Comparison of ENCODE assay signal across 13 mouse cellular contexts in genomic region chr1:179485784-179486540, GRCm38 (mm10). TPM values are rescaled to one million over a fixed set of nuclear protein-coding genes. Genes with fewer than 3 reads are reported as not detected.
DNase-seq lines count a peak whose midpoint lies in the region; ATAC-seq and TF ChIP-seq lines count a peak whose summit lies in the region.
"Had no signal": no experiment of that assay in that cellular context is flagged by ENCODE, and none has a peak within 500 bp of the region (broad histone marks: within the 10 kb centered on the region; RNA-seq: fewer than 3 reads in every experiment).

No protein-coding gene starts in this region.

- TF ChIP-seq EP300 in lung, postnatal 0 days (IDR thresholded peaks at IDR 0.05): no peak

- no peak for ATAC-seq in forebrain, postnatal 0 days
- peak; percentile 45; the same call in 1 of the 2 replicates for ATAC-seq in heart, embryonic 15.5 days (replicated peaks; ENCODE audit: insufficient number of reproducible peaks, insufficient read depth, low FRiP score, low read depth)
- peak; percentile 62 for ATAC-seq in lung, postnatal 0 days
- peak; percentile 61 for ATAC-seq in intestine, postnatal 0 days
- ATAC-seq: liver, embryonic 12.5 days had no signal

- H3K9me3 ChIP-seq in forebrain, embryonic 10.5 days: no peaks in the 10 kb centered on the region
- no peaks in the 10 kb centered on the region for H3K9me3 ChIP-seq in forebrain, postnatal 0 days (ENCODE audit: low read length)
- no peaks in the 10 kb centered on the region for H3K9me3 ChIP-seq in heart, embryonic 15.5 days (replicated peaks)
- no peaks in the 10 kb centered on the region for H3K9me3 ChIP-seq in lung, postnatal 0 days (ENCODE audit: low read length)
- no peaks in the 10 kb centered on the region for H3K9me3 ChIP-seq in intestine, postnatal 0 days (ENCODE audit: control insufficient read depth)
- H3K9me3 ChIP-seq: liver, embryonic 12.5 days had no signal

- intact Hi-C loops in heart, postnatal 36 days (cut with DNase I): loop anchor here (10.0 kb wide), 1 partner anchor 771 kb away; no protein-coding TSS in a partner anchor

- no peak for TF ChIP-seq CTCF in forebrain, postnatal 0 days (IDR thresholded peaks at IDR 0.05; ENCODE audit: low read depth)
- TF ChIP-seq CTCF in lung, postnatal 0 days (IDR thresholded peaks at IDR 0.05): no peak
- no peak for TF ChIP-seq CTCF in intestine, postnatal 0 days (IDR thresholded peaks at IDR 0.05; ENCODE audit: low read depth)

- no peak overlapping the region for H3K4me3 ChIP-seq in forebrain, embryonic 10.5 days
- H3K4me3 ChIP-seq in forebrain, postnatal 0 days (ENCODE audit: low read depth, low read length): no peak overlapping the region
- no peak overlapping the region for H3K4me3 ChIP-seq in heart, embryonic 15.5 days
- H3K4me3 ChIP-seq in lung, postnatal 0 days (ENCODE audit: low read depth, low read length): no peak overlapping the region
- H3K4me3 ChIP-seq in intestine, postnatal 0 days (ENCODE audit: low read depth, low read length): no peak overlapping the region
- H3K4me3 ChIP-seq: liver, embryonic 12.5 days; neural tube, embryonic 13.5 days had no signal

- WGBS in forebrain, embryonic 10.5 days: 57% methylated on average over 3 of the region's 3 CpGs
- WGBS in forebrain, postnatal 0 days: 13% methylated on average over 3 of the region's 3 CpGs
- 27% methylated on average over 3 of the region's 3 CpGs for WGBS in heart, embryonic 15.5 days
- 33% methylated on average over 3 of the region's 3 CpGs for WGBS in lung, postnatal 0 days
- 20% methylated on average over 3 of the region's 3 CpGs for WGBS in intestine, postnatal 0 days

- H3K27me3 ChIP-seq in forebrain, embryonic 10.5 days (ENCODE audit: poor library complexity, severe bottlenecking): no peaks in the 10 kb centered on the region
- no peaks in the 10 kb centered on the region for H3K27me3 ChIP-seq in forebrain, postnatal 0 days (ENCODE audit: insufficient read depth, low read length)
- no peaks in the 10 kb centered on the region for H3K27me3 ChIP-seq in heart, embryonic 15.5 days
- no peaks in the 10 kb centered on the region for H3K27me3 ChIP-seq in lung, postnatal 0 days (replicated peaks; ENCODE audit: insufficient read depth, low read length)
- no peaks in the 10 kb centered on the region for H3K27me3 ChIP-seq in intestine, postnatal 0 days (replicated peaks; ENCODE audit: control insufficient read depth, insufficient read depth, low read length)
- H3K27me3 ChIP-seq: liver, embryonic 12.5 days; neural tube, embryonic 13.5 days had no signal

- H3K9ac ChIP-seq in forebrain, postnatal 0 days: no peak overlapping the region
- H3K9ac ChIP-seq in heart, embryonic 15.5 days: no peak overlapping the region
- no peak overlapping the region for H3K9ac ChIP-seq in lung, postnatal 0 days (replicated peaks; ENCODE audit: low read depth)
- H3K9ac ChIP-seq in intestine, postnatal 0 days (ENCODE audit: low read depth, low read length): no peak overlapping the region
- H3K9ac ChIP-seq: hindbrain, embryonic 14.5 days; liver, embryonic 12.5 days; neural tube, embryonic 13.5 days had no signal

- no peak for DNase-seq in forebrain, embryonic 10.5 days (ENCODE audit: extremely low spot score, low spot score)
- DNase-seq in forebrain, postnatal 0 days: no peak
- no peak for DNase-seq in heart, postnatal 36 days
- peak; percentile 16 for DNase-seq in lung, postnatal 0 days (ENCODE audit: low spot score)
- DNase-seq in lung, postnatal 25 days (ENCODE audit: low spot score): no peak
- no peak for DNase-seq in right cerebral cortex, adult 2 months (ENCODE audit: low spot score in 2 of 2)
- DNase-seq: adrenal gland, adult 8-10 months; gastrocnemius, postnatal 10 days had no signal

- H3K36me3 ChIP-seq in forebrain, embryonic 10.5 days (replicated peaks): no peaks in the 10 kb centered on the region
- no peaks in the 10 kb centered on the region for H3K36me3 ChIP-seq in forebrain, postnatal 0 days (ENCODE audit: insufficient read depth)
- no peaks in the 10 kb centered on the region for H3K36me3 ChIP-seq in heart, embryonic 15.5 days
- H3K36me3 ChIP-seq in lung, postnatal 0 days (ENCODE audit: insufficient read depth, low read length): no peaks in the 10 kb centered on the region
- no peaks in the 10 kb centered on the region for H3K36me3 ChIP-seq in intestine, postnatal 0 days (ENCODE audit: control insufficient read depth, insufficient read depth)
- H3K36me3 ChIP-seq: neural tube, embryonic 13.5 days had no signal

- 0 out of 2 replicates have a peak overlapping the region, but pooled peaks have one; percentile 48 for H3K27ac ChIP-seq in forebrain, embryonic 10.5 days
- H3K27ac ChIP-seq in forebrain, postnatal 0 days (ENCODE audit: low read depth, low read length): no peak overlapping the region
- H3K27ac ChIP-seq in heart, embryonic 15.5 days: peak overlapping the region; percentile 48
- H3K27ac ChIP-seq in lung, postnatal 0 days (ENCODE audit: low read length): 0 out of 2 replicates have a peak overlapping the region, but pooled peaks have one; percentile 9
- peak overlapping the region; percentile 21; the same call in 1 of the 2 replicates for H3K27ac ChIP-seq in intestine, postnatal 0 days (ENCODE audit: low read depth, low read length)
- H3K27ac ChIP-seq: hindbrain, embryonic 14.5 days; liver, embryonic 12.5 days; neural tube, embryonic 13.5 days had no signal

- H3K4me2 ChIP-seq in forebrain, postnatal 0 days (ENCODE audit: low read depth): no peak overlapping the region
- H3K4me2 ChIP-seq in heart, embryonic 15.5 days: no peak overlapping the region
- H3K4me2 ChIP-seq in lung, postnatal 0 days (replicated peaks; ENCODE audit: low read depth, low read length): no peak overlapping the region
- no peak overlapping the region for H3K4me2 ChIP-seq in intestine, postnatal 0 days (replicated peaks; ENCODE audit: low read depth)
- H3K4me2 ChIP-seq: hindbrain, embryonic 14.5 days; liver, embryonic 12.5 days; neural tube, embryonic 13.5 days had no signal

- peaks cover 16% of the 10 kb centered on the region for H3K4me1 ChIP-seq in forebrain, embryonic 10.5 days
- H3K4me1 ChIP-seq in forebrain, postnatal 0 days (ENCODE audit: insufficient read depth): no peaks in the 10 kb centered on the region
- peaks cover 21% of the 10 kb centered on the region for H3K4me1 ChIP-seq in heart, embryonic 15.5 days (replicated peaks)
- no peaks in the 10 kb centered on the region for H3K4me1 ChIP-seq in lung, postnatal 0 days (ENCODE audit: insufficient read depth, low read depth, low read length)
- H3K4me1 ChIP-seq in intestine, postnatal 0 days (replicated peaks; ENCODE audit: control insufficient read depth, insufficient read depth, low read length): 0 out of 2 replicates have a peak, but pooled peaks cover 1% of the 10 kb centered on the region
- H3K4me1 ChIP-seq: liver, embryonic 12.5 days had no signal

RNA-seq across cellular contexts. Expression of gene Smyd3, which starts 31.9 kb away (rescaled TPM):
- 14.7 and 18.0 TPM in 2 replicates for polyA plus RNA-seq in forebrain, embryonic 10.5 days (2016; fragmentation: Nextera tagmentation; extraction: Ambion mirVana)
- total RNA-seq in forebrain, postnatal 0 days (2014; rRNA removed): 18.2 and 19.0 TPM in 2 replicates
- 26.8 and 27.6 TPM in 2 replicates for polyA plus RNA-seq in forebrain, postnatal 0 days (2015; fragmentation: Nextera tagmentation; extraction: Ambion mirVana)
- polyA plus RNA-seq in heart, embryonic 15.5 days (2015; fragmentation: Nextera tagmentation; extraction: Ambion mirVana): 9.1 and 11.1 TPM in 2 replicates
- 1 to 10 TPM; 6.9 to 7.2 TPM for total RNA-seq in heart, postnatal 36 days (2021)
- polyA plus RNA-seq in lung, postnatal 0 days (2015; fragmentation: Nextera tagmentation; extraction: Ambion mirVana): 5.8 and 6.5 TPM in 2 replicates
- polyA plus RNA-seq in intestine, postnatal 0 days (2015; fragmentation: Nextera tagmentation; extraction: Ambion mirVana): 11.3 and 12.2 TPM in 2 replicates
